In the genomic region with DNA sequence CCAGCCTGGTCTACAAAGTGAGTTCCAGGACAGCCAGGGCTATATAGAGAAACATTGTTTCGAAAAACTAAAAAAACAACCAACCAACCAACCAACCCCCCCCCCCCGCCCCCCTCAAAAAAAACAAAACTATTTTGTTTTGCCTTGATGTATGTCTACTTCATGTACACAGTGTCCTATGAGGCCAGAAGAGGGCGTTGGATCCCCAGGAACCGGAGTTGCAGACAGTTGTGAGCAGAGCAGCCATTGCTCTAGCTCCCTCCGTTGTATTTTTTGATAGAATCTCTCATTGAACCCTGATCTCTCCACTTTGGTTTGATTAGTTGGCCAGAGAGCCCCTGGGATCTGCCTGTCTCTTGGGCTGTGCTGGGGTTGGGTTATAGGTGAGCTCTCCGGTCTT, we compare ENCODE assay signal across 14 mouse cellular contexts. TPM values are rescaled to one million over a fixed set of nuclear protein-coding genes. Genes with fewer than 3 reads are reported as not detected.
A peak's percentile ranks its signal among the peaks of the same experiment; 100 is the strongest.
DNase-seq lines count a peak whose midpoint lies in the region; ATAC-seq and TF ChIP-seq lines count a peak whose summit lies in the region.
"Had no signal": no experiment of that assay in that cellular context is flagged by ENCODE, and none has a peak within 500 bp of the region (broad histone marks: within the 10 kb centered on the region; RNA-seq: fewer than 3 reads in every experiment).

No protein-coding gene starts in this region.

- no peak overlapping the region for H3K27ac ChIP-seq in cerebellum, adult 2 months (ENCODE audit: insufficient read depth, low read length)

- TF ChIP-seq POLR2A in cerebellum, adult 2 months (IDR thresholded peaks at IDR 0.05; ENCODE audit: borderline replicate concordance, insufficient read depth, low read length) = no peak

- peaks cover 14% of the 10 kb centered on the region; the same call in 1 of the 2 replicates for H3K4me1 ChIP-seq in cerebellum, adult 2 months (ENCODE audit: control insufficient read depth, insufficient read depth, low read length)

- WGBS in cerebellum, adult 2 months = 81% methylated on average over 6 of the region's 6 CpGs

- ATAC-seq in megakaryocyte-erythroid progenitor cell, adult 5-6 weeks (replicated peaks; ENCODE audit: low FRiP score, low TSS enrichment, poor library complexity, severe bottlenecking) = no peak

- H3K4me3 ChIP-seq in cerebellum, adult 2 months (replicated peaks; ENCODE audit: insufficient read depth, low read depth, low read length) = no peak overlapping the region
- H3K4me3 ChIP-seq: embryonic facial prominence, embryonic 15.5 days; forebrain, embryonic 15.5 days; limb, embryonic 12.5 days had no signal

- H3K27me3 ChIP-seq in cerebellum, adult 2 months (ENCODE audit: control insufficient read depth, insufficient read depth, low read length) = no peaks in the 10 kb centered on the region
- H3K27me3 ChIP-seq: embryonic facial prominence, embryonic 15.5 days; forebrain, embryonic 15.5 days; limb, embryonic 12.5 days had no signal

- no peak for DNase-seq in cerebellum, adult 2 months
- DNase-seq in cerebellum, adult 9-10 months = no peak
- peak; percentile 26 for DNase-seq in kidney, postnatal 10 days
- no peak for DNase-seq in kidney, adult 8-10 months
- peak; percentile 56 for DNase-seq in 416B (ENCODE audit: low read depth)
- peak; percentile 65 for DNase-seq in ZHBTc4 (ENCODE audit: low read depth, low spot score)
- no peak for DNase-seq in embryo, embryonic 9.5 days (ENCODE audit: extremely low spot score)
- DNase-seq: gastrocnemius, postnatal 14 days; heart, postnatal 14 days; kidney, adult 11 months had no signal

- TF ChIP-seq CTCF in cerebellum, adult 2 months (IDR thresholded peaks at IDR 0.05; ENCODE audit: borderline replicate concordance, insufficient read depth, low read depth, low read length) = peak; percentile 31; the same call in 1 of the 2 replicates

RNA-seq across cellular contexts. Expression of a gene that starts 7.7 kb away (rescaled TPM):
- polyA plus RNA-seq in cerebellum, adult 2 months (2012; rRNA removed) = 44.6 and 48.3 TPM in 2 replicates
- 29.2 and 31.5 TPM in 2 replicates for total RNA-seq in megakaryocyte-erythroid progenitor cell, adult 5-6 weeks (2014; fragmentation: Nextera tagmentation)
- 56.1 and 84.1 TPM in 2 replicates for total RNA-seq in megakaryocyte-erythroid progenitor cell, adult 5-6 weeks (2017)

RNA-seq across cellular contexts. Expression of a gene that starts 23.9 kb away (rescaled TPM):
- polyA plus RNA-seq in cerebellum, adult 2 months (2012; rRNA removed) = 144 and 145 TPM in 2 replicates
- 370 and 390 TPM in 2 replicates for total RNA-seq in megakaryocyte-erythroid progenitor cell, adult 5-6 weeks (2014; fragmentation: Nextera tagmentation)
- 690 and 765 TPM in 2 replicates for total RNA-seq in megakaryocyte-erythroid progenitor cell, adult 5-6 weeks (2017)

RNA-seq across cellular contexts. Expression of a gene that starts 59.9 kb away (rescaled TPM):
- 67.5 and 71.7 TPM in 2 replicates for polyA plus RNA-seq in cerebellum, adult 2 months (2012; rRNA removed)
- total RNA-seq in megakaryocyte-erythroid progenitor cell, adult 5-6 weeks (2014; fragmentation: Nextera tagmentation) = 82.6 and 85.5 TPM in 2 replicates
- 58.6 and 61.5 TPM in 2 replicates for total RNA-seq in megakaryocyte-erythroid progenitor cell, adult 5-6 weeks (2017)

Comparison
In these comparisons a context has a peak if more than half of its experiments do, and no peak if none do; other contexts are left out.
1. DNase-seq: peak in kidney, postnatal 10 days (single experiment), 416B (single experiment) and ZHBTc4 (single experiment); none in cerebellum, adult 2 months (0 of 2), cerebellum, adult 9-10 months (single experiment), kidney, adult 8-10 months (0 of 2) and embryo, embryonic 9.5 days (single experiment).